Mouse (Mus musculus): ENCODE data around the gene Gpm6b.
A peak's percentile ranks its signal among the peaks of the same experiment; 100 is the strongest.

Gene Gpm6b

DNA sequence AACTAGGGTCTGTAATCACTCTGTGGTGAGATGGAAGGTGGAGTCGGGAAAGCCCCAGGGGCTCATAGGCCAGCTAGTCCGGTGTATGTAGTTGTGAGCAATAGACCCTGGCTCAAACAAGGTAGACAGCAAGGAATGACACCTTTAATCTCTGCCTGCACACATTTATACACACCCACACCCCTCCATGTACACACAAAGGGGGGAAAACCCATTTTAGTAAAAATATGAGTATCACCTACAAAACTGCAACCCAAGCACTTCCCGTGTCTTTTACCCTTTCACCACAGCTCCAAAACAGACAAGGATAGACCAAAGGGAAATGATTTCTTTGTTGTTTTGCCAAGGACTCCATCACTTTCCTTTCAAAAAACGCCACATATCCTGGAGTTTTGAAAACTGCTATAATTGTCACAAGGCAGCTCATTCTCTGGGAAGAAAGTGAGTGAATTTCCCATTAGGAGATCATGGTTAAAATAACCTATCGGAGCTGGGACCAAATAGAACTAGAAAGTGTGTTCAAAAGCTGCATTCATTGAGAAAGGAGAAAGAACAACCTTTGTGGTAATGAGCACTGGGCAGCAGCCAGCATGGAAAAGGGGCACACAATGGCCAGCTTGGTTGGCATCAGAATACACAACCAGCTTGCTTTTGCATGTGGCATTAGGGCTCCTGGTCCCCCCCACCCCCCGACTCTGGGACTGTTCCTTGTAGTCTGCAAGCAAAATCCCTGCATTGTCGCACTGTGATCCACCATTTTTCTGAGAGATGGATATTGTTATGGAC lies 68.9 kb downstream of the Gpm6b start:
- DNase-seq (ENCODE audit: low spot score in 2 of 2), result no peak

DNA sequence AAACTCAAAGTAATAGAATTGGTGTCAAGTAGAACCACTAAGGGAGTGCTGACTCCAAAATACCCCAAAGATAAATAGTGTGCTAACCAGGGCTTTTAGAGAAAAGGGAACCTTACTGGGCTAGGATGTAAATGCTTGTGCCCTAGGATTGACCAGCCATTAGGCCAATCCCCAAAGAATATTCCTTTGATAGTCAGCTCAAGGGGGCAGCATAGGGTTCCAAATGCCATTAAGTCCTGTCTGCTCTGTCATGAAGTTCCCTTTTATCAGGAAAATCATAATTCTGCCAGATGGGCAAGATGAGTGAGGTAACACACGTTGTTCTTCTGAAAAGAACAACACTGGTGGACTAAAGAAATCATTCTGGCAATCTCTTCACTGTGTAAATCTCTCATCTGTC lies 70.1 kb downstream of the Gpm6b start:
- no peak for DNase-seq (ENCODE audit: low spot score in 2 of 2)

DNA sequence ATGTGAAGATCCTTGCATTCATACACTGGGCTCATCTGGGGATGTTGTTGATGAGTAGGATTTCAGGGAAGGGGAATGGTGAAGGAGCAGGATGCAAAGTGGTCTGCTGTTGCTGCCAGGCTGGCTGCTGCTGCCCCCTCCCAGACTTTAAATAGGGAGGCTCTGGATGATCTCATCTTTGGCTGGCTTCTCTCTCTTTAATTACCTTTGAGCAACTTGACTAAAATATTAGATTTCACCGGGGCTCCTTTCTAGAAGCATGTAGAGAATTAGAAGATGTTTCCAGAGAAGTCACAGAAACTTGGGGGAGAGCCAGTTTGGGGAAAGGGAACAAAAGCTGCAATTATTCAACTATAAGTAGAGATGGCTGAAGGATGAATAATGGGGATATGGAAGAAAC lies 76.5 kb downstream of the Gpm6b start:
- DNase-seq (ENCODE audit: low spot score in 2 of 2), result no peak

- peak in 1 of 2 experiments; percentile 54 for DNase-seq (ENCODE audit: low spot score in 2 of 2)
Observed at GRCm38 (mm10) chrX:166316552-166317375, 78.1 kb downstream of the Gpm6b start.

GRCm38 (mm10) chrX:166317376-166317679 lies 78.6 kb downstream of the Gpm6b start:
- DNase-seq (ENCODE audit: low spot score in 2 of 2), result no peak

- no peak for DNase-seq (ENCODE audit: low spot score in 2 of 2)
Observed at GRCm38 (mm10) chrX:166323226-166323625, 84.5 kb downstream of the Gpm6b start.

- DNase-seq (ENCODE audit: low spot score in 2 of 2), result no peak
Observed at GRCm38 (mm10) chrX:166327621-166328020, 88.9 kb downstream of the Gpm6b start.

GRCm38 (mm10) chrX:166328219-166328901 lies 89.6 kb downstream of the Gpm6b start:
- DNase-seq (ENCODE audit: low spot score in 2 of 2), result no peak

DNA sequence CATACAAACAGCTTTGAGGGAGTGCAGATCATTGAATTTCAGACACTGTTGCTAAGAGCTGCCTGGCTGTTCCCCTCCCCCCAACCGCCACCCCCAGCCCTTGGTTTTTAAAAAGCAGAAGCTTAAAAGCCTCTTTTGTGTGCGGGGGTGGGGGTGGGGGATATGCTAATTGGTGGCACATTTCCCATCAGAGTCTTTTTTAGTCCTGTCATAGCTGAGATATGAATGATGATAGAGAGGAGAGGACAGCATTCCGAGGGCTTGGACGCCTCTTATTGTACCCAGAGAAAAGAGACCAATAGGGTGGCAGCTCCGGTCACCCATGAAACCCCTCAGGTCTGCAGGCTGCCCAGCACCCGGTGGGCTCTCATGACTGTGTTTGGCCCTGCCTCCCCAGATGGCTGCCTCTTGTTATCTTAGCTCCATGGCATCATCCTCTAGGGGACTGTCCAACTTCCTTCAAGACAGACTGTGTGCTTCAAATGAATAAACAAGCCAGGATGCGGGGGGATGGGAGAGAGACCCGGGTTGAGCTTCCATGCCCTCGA lies 90.3 kb downstream of the Gpm6b start:
- peak in 1 of 2 experiments; percentile 39 for DNase-seq (ENCODE audit: low spot score in 2 of 2)

DNA sequence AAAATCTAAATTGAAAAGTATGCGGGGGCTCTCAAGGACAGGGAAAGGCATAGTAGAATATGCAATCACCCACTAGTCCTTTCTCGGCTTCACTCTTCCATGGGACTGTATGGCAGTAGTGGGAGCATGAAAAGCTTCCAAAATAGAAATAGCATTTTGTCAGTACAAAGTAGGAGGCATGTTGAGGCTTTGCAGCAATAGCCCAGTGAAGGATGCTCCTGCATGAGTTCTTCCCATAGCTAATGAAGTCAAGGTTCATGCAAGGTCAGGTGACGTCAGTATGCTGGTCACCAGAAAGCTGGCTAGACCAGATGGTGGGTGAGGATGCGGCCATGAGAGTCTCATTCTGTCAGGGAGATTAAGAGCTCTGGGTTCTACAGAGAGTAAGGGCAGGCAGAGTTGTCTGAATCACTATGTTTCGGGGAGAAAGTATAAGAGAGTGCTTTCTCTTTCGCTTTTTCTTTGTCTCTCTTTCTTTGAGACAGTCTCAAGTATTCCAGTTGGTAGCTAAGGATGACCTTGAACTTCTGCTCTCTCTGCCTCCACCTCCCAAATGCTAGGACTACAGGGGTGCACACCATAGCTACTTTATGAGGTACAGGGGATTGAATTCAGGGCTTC lies 95.9 kb downstream of the Gpm6b start:
- DNase-seq (ENCODE audit: low spot score in 2 of 2), result no peak

DNA sequence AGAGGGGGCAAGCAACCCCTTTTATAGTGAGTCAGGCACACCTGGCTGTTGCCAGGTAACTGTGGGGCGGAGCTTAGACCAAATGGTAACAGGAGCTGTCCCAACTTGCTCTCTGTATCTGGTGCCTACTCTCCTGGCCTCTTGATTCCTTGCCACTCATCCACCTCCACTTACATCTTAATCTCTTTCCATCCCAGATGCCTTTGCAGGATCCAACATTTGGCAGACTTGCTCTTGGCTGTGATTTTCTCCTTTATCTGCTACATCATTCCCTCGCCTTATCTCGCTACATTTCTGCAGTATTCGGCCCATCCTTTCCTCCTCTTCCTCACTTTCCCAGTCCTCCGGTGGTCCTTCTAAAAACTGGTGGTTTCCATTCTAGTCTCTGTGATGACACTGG lies 99.6 kb downstream of the Gpm6b start:
- no peak for DNase-seq (ENCODE audit: low spot score in 2 of 2)

GRCm38 (mm10) chrX:166338784-166339520 lies 100.2 kb downstream of the Gpm6b start:
- peak in 1 of 2 experiments; percentile 42 for DNase-seq (ENCODE audit: low spot score in 2 of 2)

DNA sequence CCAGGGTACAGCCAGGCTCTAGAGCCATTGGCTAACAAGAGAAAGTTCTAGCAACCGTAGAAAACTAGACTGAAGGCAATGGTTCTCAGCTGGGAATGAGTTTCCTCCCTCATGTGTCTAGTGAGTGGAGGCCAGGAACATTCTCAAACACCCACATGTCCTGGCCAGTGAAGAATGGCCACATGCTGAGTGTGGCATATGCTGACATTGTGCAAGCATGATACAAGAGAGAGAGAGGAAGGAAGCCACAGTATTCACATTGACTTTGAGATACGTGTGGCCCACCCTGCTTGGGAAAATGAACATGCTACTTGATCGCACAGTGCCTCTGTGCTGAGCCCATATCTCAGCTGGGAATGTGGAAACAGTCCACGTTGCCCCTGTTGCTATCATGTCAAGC lies 101.2 kb downstream of the Gpm6b start:
- no peak for DNase-seq (ENCODE audit: low spot score in 2 of 2)

GRCm38 (mm10) chrX:166341795-166342194 lies 103.1 kb downstream of the Gpm6b start:
- no peak for DNase-seq (ENCODE audit: low spot score in 2 of 2)

- peak; percentile 55 to 66 for DNase-seq (ENCODE audit: low spot score in 2 of 2)
Observed at GRCm38 (mm10) chrX:166344228-166345015, 105.7 kb downstream of the Gpm6b start.

- DNase-seq (ENCODE audit: low spot score in 2 of 2), result no peak
Observed at GRCm38 (mm10) chrX:166348086-166348485, 109.4 kb downstream of the Gpm6b start.

- DNase-seq (ENCODE audit: low spot score in 2 of 2), result no peak
Observed at GRCm38 (mm10) chrX:166348634-166349033, 109.9 kb downstream of the Gpm6b start.

GRCm38 (mm10) chrX:166351790-166352189 lies 113.1 kb downstream of the Gpm6b start:
- DNase-seq (ENCODE audit: low spot score in 2 of 2), result peak in 1 of 2 experiments; percentile 53

DNA sequence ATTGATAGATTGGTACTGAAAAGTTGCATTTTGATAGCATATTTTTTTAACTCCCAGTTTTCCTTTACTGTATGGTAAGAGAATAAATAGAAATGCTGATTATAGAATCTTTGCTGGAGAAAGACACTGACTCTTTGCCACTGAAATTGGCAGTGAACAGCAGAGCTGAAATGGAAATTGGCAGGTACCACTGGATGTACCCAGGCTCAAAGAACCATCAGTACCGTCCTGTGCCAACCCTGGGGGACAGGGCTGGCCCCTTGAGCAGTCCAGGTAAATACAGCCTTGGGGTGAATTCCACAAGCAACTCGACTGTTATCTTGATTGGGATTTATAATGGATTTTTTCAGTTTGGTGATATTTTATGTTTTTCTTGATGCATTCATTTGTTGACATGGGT lies 114.7 kb downstream of the Gpm6b start:
- DNase-seq (ENCODE audit: low spot score in 2 of 2), result no peak

- no peak for DNase-seq (ENCODE audit: low spot score in 2 of 2)
Observed at GRCm38 (mm10) chrX:166354913-166355312, 116.2 kb downstream of the Gpm6b start.

Data from frontal cortex, postnatal 10 days (tissue).